Mouse (Mus musculus): ENCODE data around the gene Sec23a.
"Not testable (repeated sequence)": the region's sequence is repeated elsewhere in the genome, so short reads cannot be mapped to it uniquely, and the experiment has no call there.

Sec23a gene

DNA sequence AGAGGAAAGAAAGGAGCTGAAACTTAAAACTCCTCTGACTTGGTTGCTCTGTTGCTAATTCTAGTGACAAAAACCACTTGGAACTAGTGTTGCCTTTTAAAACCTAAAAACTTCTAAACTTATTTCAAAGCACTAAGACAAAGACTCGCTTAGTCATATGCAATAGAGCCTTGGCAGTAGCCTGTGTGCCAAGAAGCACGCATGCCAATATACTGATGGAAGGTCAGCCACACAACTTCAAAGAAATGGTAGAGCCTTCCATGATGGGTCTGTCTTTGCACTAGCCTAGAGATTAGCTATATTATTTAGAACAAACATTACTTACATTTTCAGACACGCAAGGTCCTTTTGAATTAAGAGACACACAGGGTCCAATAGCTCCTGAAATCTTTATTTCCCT, 26.1 kb downstream of the Sec23a start:
- DNase-seq (ENCODE audit: low spot score in 2 of 2): no peak

DNA sequence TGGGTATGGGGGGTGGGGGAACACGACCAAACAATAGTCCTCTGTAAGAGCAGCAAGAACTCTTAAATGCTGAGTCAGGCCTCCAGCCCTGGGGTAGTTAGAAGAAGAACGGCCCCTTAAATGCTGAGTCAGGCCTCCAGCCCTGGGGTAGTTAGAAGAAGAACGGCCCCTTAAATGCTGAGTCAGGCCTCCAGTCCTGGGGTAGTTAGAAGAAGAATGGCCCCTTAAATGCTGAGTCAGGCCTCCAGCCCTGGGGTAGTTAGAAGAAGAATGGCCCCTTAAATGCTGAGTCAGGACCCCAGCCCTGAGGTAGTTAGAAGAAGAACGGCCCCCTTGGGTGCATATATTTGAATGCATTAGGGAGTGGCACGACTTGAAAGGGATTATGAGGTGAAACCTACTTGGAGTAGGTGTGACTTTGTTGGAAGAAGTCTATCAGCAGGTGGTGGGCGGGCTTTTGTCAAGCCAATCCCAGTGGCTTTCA, 30.6 kb downstream of the Sec23a start:
- DNase-seq (ENCODE audit: low spot score in 2 of 2): not testable (repeated sequence)

DNA sequence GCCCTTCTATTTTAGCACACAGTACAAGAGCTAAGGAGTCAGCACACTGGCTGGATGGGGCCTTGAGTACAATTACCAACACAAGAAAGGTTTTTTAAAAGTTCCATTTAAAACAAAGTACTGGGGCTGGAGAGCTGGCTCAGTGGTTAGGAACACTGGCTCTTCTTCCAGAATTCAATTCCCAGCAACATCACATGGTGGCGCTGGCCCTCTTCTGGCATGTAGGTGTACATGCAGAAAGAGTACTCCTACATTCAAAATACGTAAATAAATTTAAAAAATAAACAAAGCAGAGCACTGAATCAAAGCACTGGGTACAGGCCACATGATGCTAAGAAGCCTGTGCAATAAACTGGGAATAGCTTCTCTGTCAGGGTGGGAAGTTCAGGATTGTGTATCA, 34.9 kb downstream of the Sec23a start:
- no peak for DNase-seq (ENCODE audit: low spot score in 2 of 2)

DNA sequence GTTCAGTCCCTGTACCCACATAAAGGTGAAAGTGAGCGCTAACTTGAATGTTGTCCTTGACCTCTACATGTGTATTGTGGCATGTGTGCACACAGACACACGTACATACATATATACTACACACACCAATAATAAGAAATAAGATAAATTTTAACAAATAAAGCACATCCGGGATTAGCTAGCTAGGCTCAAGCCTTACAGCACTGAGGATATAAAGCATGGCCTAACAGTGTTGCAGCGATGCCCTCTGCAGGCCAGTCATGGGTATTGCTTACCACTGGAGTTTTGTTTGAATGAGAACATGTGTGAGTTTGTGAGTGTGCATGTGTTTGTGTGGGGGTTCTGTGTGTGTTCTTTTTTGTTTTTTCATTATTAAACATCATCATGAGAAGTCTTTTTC, 47.2 kb downstream of the Sec23a start:
- no peak for DNase-seq (ENCODE audit: low spot score in 2 of 2)

DNA sequence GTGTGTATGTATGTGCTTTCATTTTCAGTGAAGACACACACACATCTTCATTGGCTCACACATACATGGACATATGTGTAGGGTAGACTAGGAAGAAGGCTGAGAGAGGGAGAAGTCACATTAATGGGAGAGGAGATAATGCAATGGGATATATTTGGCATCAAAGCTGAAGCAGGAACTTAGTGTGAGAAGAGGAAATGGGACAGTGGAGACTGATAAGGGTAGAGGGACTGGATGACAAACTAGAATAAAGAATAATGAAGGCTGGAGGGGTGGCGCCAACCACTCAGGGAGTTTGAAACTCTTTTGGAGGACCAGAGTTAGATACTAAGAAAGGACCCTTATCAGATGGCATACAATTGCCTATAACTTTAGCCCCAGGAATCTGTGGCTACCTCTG, 51.0 kb downstream of the Sec23a start:
- no peak for DNase-seq (ENCODE audit: low spot score in 2 of 2)

DNA sequence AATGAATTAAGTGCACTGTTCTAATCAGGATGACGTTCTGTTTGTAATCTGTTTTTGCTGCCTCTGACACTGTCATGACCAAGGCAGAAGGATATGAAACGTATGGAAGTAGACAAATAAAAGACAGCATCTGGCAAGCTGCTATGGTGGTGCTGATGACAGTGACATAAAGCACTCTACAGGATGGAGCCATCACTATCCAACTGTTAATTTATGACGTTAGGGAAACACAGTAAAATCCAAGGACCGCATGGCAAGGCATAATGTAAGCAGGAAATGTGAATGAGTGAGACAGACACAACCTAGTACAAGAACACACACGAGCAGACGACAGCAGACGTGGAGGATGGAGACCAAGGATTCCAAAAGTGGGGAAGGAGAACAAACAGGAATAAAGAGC, 55.2 kb downstream of the Sec23a start:
- no peak for DNase-seq (ENCODE audit: low spot score in 2 of 2)

DNA sequence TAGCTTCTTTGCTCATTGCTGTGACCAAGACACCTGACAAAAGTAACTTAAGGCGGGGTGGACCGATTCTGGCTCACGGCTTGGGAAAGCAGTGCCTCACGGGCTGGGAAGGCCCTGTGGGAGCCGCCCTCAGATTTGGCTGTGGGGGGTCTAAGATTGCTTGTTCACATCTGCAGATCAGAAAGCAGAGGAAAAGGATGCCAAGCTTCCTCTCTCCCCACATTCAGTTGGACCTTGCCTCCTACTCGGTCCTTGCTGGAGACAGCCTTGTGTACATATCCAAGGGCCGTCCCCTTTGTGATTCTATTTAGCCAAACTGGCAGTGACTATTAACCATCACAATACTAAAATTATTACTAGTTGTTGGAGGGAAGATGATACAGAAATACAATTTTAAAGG, 55.7 kb downstream of the Sec23a start:
- DNase-seq (ENCODE audit: low spot score in 2 of 2): no peak

DNA sequence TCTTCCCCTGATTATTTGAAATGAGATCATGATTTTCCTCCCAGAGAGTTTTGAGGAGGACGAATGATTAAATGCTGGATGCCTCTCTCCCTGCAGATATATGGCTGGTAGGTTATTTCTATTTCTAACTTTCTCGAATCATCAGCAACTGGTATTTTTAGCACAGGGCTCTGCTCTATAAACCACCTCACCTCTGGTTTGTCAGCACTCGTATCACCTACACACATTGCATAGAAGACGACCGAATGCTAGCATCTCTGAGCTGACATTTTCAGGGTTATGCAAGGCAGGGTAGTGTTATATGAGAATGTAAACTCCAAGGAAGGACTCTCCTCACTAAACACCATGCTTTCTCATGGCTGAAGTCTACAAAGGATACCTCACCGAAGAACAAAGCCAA, 63.9 kb downstream of the Sec23a start:
- no peak for DNase-seq (ENCODE audit: low spot score in 2 of 2)

DNA sequence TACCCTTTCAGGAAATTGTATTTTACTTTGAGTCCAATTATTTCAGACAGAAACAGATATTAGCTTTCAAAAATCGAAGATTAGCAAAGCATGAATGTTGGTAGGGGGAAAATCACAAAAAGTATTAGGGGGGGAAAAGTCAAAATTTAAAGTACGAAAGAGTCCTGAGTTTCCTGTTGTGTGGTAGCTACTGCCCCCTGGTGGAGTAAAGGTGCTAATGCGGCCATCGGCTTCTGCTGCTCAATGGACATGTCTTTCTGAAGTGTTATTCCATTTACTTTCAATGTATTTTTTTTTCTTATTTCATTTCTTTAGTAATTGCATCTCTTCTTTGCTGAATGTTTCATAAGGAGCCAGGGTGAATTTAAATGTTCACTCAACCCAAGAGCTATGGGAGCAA, 64.6 kb downstream of the Sec23a start:
- DNase-seq (ENCODE audit: low spot score in 2 of 2): peak; percentile 27 to 74

DNA sequence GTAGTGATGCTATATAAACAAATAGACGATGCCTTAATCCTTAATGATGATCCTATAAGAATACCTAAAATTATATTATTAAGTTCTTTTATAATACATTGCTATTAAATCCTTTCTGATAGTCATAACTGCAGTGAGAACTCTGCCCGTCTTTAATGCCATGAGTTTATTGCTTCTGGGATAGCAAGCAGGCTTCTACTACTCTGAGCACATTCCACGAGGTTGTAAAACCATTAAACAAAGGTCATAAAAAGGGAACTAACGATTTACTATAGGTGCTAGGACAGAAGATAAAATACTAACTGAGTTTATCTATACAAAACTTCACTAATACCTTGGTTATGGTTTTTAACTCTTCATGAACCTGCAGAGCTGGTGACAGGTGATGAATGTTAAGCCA, 69.3 kb downstream of the Sec23a start:
- DNase-seq (ENCODE audit: low spot score in 2 of 2): no peak

DNA sequence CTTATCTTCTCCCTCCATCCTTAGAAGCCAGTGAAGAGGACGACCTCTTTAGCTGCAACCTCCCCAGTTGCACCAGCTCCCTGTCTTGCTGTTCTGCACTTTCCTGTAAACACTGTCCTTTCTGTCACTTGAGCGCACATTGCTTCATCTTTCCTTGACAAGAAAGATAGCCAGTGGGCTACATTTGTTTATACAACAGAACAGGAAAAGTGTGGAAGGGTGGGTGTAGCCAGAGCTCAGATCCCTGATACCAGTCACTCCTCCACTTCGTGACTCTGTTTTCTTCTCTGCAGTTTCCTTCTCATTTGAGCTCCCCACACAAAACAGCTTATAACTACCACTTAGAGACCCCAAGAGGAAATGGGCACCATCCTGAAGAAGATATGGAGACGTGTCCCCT, 77.2 kb downstream of the Sec23a start:
- DNase-seq (ENCODE audit: low spot score in 2 of 2): no peak

DNA sequence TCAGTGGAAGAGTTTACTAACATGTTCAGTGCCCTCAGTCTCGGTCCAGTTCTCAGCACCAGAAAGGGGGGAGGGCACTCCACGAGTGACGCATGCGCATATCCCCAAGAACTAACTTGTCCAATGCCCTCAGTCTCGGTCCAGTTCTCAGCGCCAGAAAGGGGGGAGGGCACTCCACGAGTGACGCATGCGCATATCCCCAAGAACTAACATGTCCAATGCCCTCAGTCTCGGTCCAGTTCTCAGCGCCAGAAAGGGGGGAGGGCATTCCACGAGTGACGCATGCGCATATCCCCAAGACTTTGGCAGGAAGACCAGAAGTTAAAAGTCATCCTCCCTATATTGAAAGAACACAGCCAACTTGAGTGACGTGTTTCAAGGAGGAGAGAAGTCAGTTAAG, 86.8 kb downstream of the Sec23a start:
- no peak for DNase-seq (ENCODE audit: low spot score in 2 of 2)

DNA sequence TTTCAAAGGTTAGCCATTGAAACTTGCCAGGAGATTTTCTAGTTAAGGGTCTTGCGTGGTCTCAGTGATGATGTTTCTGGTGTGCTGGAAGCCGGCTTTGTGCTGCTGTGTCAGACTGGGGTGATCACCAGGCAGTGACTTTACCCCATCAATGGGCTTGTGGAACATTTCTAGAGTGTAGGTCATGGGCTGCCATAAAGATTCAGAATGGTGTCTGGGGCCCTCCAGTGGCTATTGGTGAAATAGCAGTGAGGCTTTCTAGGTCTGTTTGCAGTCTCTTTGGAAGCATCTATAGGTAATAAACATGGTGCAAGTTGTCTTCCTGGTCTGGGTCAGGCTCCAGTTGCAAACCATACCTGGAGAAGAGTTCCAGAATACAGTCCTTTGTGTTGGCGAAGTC, 87.8 kb downstream of the Sec23a start:
- DNase-seq (ENCODE audit: low spot score in 2 of 2): no peak

DNA sequence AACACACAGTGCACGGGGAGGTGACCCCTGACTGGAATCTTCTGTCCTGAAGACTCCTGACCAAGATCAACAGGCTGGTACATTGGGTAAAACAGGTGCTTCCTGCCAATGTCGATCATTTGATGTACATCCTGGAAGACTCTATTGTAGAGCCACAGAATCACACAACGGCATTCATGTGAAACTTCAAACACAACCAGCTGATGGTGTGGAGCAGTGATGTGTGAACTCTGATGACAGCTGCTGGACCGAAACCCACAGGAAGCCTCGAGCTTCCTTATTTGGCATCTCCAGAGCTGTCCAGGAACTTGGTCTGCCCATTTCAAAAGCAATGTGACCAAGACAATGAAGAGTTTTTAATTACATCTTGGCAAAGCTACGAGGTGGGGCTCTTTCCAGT, 91.0 kb downstream of the Sec23a start:
- no peak for DNase-seq (ENCODE audit: low spot score in 2 of 2)

DNA sequence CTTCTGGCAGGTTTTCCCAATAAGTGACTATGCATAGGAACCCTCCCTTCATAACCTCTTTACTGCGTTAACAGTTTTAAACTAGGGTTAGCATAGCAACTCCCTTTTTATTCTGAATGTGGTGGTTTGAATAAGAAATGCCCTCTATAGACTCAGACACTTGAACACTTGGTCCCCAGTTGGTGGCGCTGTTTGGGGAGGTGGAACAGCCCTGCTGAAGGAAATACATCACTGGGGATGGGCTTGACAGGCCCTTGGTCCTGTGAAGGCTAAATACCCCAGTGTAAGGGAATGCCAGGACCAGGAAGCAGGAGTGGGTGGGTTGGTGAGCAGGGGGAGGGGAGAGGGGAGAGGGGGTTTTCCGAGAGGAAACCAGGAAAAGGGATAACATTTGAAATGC, 92.3 kb downstream of the Sec23a start:
- DNase-seq (ENCODE audit: low spot score in 2 of 2): no peak

DNA sequence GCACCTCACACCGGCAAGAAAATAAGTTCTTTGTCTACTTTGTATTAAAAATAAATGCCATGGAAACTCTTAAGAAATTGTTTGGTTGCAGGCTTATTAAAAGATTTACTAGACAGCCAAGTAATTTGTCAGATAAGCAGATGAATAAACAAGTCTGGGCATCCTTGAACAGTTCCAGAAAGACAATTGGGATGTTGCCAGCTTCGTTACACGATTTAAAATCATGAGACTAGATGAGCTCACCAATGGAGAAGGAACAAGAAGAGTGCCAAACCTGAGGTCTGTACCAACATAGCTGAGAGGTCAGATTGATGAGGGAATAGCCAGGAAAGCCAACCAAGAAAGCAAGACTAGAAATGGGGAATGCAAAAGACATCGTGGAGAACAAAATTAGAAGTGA, 102.0 kb downstream of the Sec23a start:
- DNase-seq (ENCODE audit: low spot score in 2 of 2): no peak

Measured in spleen, postnatal 4 days (tissue).